Mouse (Mus musculus): ENCODE data around the gene Ndufaf8. TPM values are rescaled to one million over a fixed set of nuclear protein-coding genes. Genes with fewer than 3 reads are reported as not detected.

The Ndufaf8 gene
- polyA plus RNA-seq, 1 experiment from 2014 or later: 113 TPM

DNA sequence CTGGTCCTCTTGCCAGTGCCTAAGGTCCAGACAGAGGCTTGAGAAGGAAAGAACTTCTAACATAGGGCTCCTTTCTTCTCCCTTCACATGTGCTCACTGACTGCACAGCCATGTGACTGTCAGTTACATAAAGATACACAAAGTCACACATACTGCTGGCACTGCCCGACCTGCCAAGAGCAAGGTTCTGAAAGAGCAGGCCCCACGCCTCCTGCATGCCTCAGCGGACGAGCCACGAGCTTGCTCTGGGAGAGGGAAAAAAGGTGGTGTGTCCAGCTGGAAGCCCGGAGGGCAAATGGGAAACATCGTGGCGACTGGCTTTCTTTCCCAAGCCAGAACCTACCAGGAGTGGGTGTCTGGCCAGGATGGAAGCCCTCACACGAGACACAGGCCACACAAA is 9.1 kb downstream of the Ndufaf8 start:
- no peak overlapping the region for H3K9ac ChIP-seq (ENCODE audit: low read depth, low read length)
- H3K36me3 ChIP-seq (ENCODE audit: control insufficient read depth, insufficient read depth, low read length): peaks cover 10% of the 10 kb centered on the region; the same call in 1 of the 2 replicates
- H3K9me3 ChIP-seq (ENCODE audit: control insufficient read depth, low read length): no peaks in the 10 kb centered on the region
- no peaks in the 10 kb centered on the region for H3K27me3 ChIP-seq (replicated peaks; ENCODE audit: control insufficient read depth, insufficient read depth, low read length)
- H3K27ac ChIP-seq (ENCODE audit: low read length): no peak overlapping the region
- ATAC-seq: no peak
- H3K4me1 ChIP-seq (ENCODE audit: control insufficient read depth, insufficient read depth, low read length): peaks cover 3% of the 10 kb centered on the region; the same call in 1 of the 2 replicates
- WGBS: 90% methylated on average over 9 of the region's 9 CpGs
- no peak overlapping the region for H3K4me2 ChIP-seq (ENCODE audit: low read depth, low read length)
- no peak overlapping the region for H3K4me3 ChIP-seq (ENCODE audit: low read length)

GRCm38 (mm10) chr11:120109558-120110210 is 11.0 kb downstream of the Ndufaf8 start:
- no peak overlapping the region for H3K4me3 ChIP-seq (ENCODE audit: low read length)
- peaks cover 3% of the 10 kb centered on the region; the same call in 1 of the 2 replicates for H3K4me1 ChIP-seq (ENCODE audit: control insufficient read depth, insufficient read depth, low read length)
- no peak overlapping the region for H3K4me2 ChIP-seq (ENCODE audit: low read depth, low read length)
- H3K9ac ChIP-seq (ENCODE audit: low read depth, low read length): no peak overlapping the region
- no peak overlapping the region for H3K27ac ChIP-seq (ENCODE audit: low read length)
- no peaks in the 10 kb centered on the region for H3K27me3 ChIP-seq (replicated peaks; ENCODE audit: control insufficient read depth, insufficient read depth, low read length)
- ATAC-seq: peak; percentile 9; the same call in 1 of the 2 replicates
- 68% methylated on average over 14 of the region's 14 CpGs for WGBS
- peaks cover 12% of the 10 kb centered on the region; the same call in 1 of the 2 replicates for H3K36me3 ChIP-seq (ENCODE audit: control insufficient read depth, insufficient read depth, low read length)
- H3K9me3 ChIP-seq (ENCODE audit: control insufficient read depth, low read length): no peaks in the 10 kb centered on the region

DNA sequence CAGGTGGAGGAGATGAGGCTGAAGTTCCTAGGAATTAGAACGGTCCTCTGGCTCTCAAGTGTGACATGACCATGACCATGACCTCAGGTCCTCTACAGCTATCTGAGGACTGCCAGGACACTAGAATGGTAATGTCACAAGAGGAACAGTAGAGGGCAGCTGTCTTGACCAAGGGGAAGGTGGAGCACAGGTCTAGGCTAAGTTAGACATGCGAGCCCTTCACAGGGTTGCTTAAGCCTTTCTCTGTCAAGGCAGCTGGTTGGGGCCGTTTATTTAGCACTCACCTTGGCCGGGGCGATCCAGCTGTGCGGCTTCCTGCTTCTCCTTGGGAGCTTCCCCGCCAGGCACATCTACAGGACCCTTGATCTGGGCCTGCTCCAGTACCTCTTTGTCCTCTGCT is 11.8 kb downstream of the Ndufaf8 start:
- no peak overlapping the region for H3K9ac ChIP-seq (ENCODE audit: low read depth, low read length)
- peaks cover 10% of the 10 kb centered on the region; the same call in 1 of the 2 replicates for H3K36me3 ChIP-seq (ENCODE audit: control insufficient read depth, insufficient read depth, low read length)
- WGBS: 63% methylated on average over 7 of the region's 7 CpGs
- no peak overlapping the region for H3K4me3 ChIP-seq (ENCODE audit: low read length)
- no peak overlapping the region for H3K4me2 ChIP-seq (ENCODE audit: low read depth, low read length)
- no peaks in the 10 kb centered on the region for H3K9me3 ChIP-seq (ENCODE audit: control insufficient read depth, low read length)
- no peaks in the 10 kb centered on the region for H3K27me3 ChIP-seq (replicated peaks; ENCODE audit: control insufficient read depth, insufficient read depth, low read length)
- ATAC-seq: no peak
- no peak overlapping the region for H3K27ac ChIP-seq (ENCODE audit: low read length)
- H3K4me1 ChIP-seq (ENCODE audit: control insufficient read depth, insufficient read depth, low read length): peaks cover 3% of the 10 kb centered on the region; the same call in 1 of the 2 replicates

DNA sequence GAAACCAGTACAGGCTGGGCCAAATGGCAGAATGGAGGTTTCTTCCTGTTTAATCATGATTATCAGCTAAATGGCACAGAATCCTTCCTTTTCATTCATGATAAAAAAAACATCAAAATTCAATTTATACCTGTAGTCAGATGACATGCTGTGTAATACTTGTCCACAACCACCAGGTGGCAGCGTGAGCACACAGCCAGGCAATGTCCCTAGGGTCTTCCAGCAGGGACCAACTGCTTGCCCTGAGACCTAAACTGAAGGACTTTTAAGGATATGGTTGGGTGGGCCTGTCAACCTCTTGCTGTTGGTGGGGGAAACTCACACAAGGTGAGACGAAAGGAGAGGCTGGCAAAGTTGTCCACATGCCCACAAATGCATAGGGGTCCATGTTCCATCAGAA is 12.3 kb downstream of the Ndufaf8 start:
- Histone ChIP-seq H3K36me3 (ENCODE audit: control insufficient read depth, insufficient read depth, low read length) (peaks cover 10% of the 10 kb centered on the region; the same call in 1 of the 2 replicates), H3K27me3 (replicated peaks; ENCODE audit: control insufficient read depth, insufficient read depth, low read length) (no peaks in the 10 kb centered on the region), H3K4me2 (ENCODE audit: low read depth, low read length) (no peak overlapping the region), H3K9me3 (ENCODE audit: control insufficient read depth, low read length) (no peaks in the 10 kb centered on the region), H3K27ac (ENCODE audit: low read length) (no peak overlapping the region), H3K9ac (ENCODE audit: low read depth, low read length) (no peak overlapping the region), H3K4me3 (ENCODE audit: low read length) (no peak overlapping the region), H3K4me1 (ENCODE audit: control insufficient read depth, insufficient read depth, low read length) (peaks cover 3% of the 10 kb centered on the region; the same call in 1 of the 2 replicates)
- ATAC-seq: no peak
- WGBS: 9% methylated on average over 2 of the region's 2 CpGs

DNA sequence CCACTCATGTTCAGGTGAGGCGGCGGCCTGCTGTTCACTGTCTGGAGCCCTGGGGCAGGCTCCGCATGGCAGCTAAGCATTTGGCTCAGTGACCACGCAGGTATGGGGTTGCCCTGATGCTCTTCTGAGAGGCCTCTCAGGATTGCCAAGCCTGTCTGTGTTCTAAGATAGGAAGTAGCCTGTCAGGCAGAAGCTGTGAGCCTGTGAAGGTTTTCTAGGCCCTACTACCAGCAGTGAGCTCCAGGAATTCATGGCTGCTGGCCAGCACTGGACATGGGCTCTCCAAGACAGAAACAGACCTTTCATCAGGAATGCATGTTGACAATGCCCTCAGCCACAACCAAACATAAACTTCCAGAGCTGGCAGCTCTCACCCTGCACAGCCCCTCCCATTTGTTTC is 13.4 kb downstream of the Ndufaf8 start:
- Histone ChIP-seq H3K9me3 (ENCODE audit: control insufficient read depth, low read length) (no peaks in the 10 kb centered on the region), H3K4me1 (ENCODE audit: control insufficient read depth, insufficient read depth, low read length) (peaks cover 3% of the 10 kb centered on the region; the same call in 1 of the 2 replicates), H3K27ac (ENCODE audit: low read length) (no peak overlapping the region), H3K4me3 (ENCODE audit: low read length) (no peak overlapping the region), H3K9ac (ENCODE audit: low read depth, low read length) (no peak overlapping the region), H3K4me2 (ENCODE audit: low read depth, low read length) (no peak overlapping the region), H3K36me3 (ENCODE audit: control insufficient read depth, insufficient read depth, low read length) (peaks cover 10% of the 10 kb centered on the region; the same call in 1 of the 2 replicates), H3K27me3 (replicated peaks; ENCODE audit: control insufficient read depth, insufficient read depth, low read length) (no peaks in the 10 kb centered on the region)
- ATAC-seq: no peak
- WGBS: 89% methylated on average over 4 of the region's 4 CpGs

DNA sequence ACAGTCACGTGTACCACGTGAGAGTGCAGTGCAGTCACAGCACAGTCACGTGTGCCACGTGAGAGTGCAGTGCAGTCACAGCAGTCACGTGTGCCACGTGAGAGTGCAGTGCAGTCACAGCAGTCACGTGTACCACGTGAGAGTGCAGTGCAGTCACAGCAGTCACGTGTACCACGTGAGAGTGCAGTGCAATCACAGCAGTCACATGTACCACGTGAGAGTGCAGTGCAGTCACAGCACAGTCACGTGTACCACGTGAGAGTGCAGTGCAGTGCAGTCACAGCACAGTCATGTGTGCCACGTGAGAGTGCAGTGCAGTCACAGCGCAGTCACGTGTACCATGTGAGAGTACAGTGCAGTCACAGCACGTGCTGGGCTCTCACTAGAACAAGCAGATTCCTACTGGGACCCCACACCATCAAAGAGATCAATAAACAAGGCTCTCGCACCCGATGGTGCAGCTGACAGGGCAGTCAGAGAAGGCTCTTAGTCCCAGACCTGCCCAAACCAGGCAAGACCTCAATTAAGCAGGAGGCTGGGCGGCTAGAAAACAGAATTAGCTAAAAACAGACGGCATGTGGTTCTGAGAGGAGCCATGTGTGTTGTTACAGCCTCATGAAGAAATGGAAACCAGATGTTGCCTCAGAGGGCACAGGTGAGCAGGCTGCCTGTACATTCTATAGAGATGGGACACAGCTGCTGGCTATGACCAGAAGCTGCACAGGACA is 15.9 kb downstream of the Ndufaf8 start:
- ATAC-seq: no peak
- Histone ChIP-seq H3K4me1 (ENCODE audit: control insufficient read depth, insufficient read depth, low read length) (peaks cover 5% of the 10 kb centered on the region; the same call in 1 of the 2 replicates), H3K27ac (ENCODE audit: low read length) (no peak overlapping the region), H3K4me2 (ENCODE audit: low read depth, low read length) (no peak overlapping the region), H3K4me3 (ENCODE audit: low read length) (no peak overlapping the region), H3K9me3 (ENCODE audit: control insufficient read depth, low read length) (no peaks in the 10 kb centered on the region), H3K27me3 (replicated peaks; ENCODE audit: control insufficient read depth, insufficient read depth, low read length) (no peaks in the 10 kb centered on the region), H3K36me3 (ENCODE audit: control insufficient read depth, insufficient read depth, low read length) (peaks cover 22% of the 10 kb centered on the region), H3K9ac (ENCODE audit: low read depth, low read length) (no peak overlapping the region)
- 92% methylated on average over 21 of the region's 21 CpGs for WGBS

- H3K4me3 ChIP-seq (ENCODE audit: low read length): no peak overlapping the region
- H3K9ac ChIP-seq (ENCODE audit: low read depth, low read length): no peak overlapping the region
- H3K36me3 ChIP-seq (ENCODE audit: control insufficient read depth, insufficient read depth, low read length): peaks cover 22% of the 10 kb centered on the region
- H3K27ac ChIP-seq (ENCODE audit: low read length): no peak overlapping the region
- WGBS: 92% methylated on average over 2 of the region's 2 CpGs
- H3K9me3 ChIP-seq (ENCODE audit: control insufficient read depth, low read length): no peaks in the 10 kb centered on the region
- H3K27me3 ChIP-seq (replicated peaks; ENCODE audit: control insufficient read depth, insufficient read depth, low read length): no peaks in the 10 kb centered on the region
- H3K4me2 ChIP-seq (ENCODE audit: low read depth, low read length): no peak overlapping the region
- ATAC-seq: no peak
- H3K4me1 ChIP-seq (ENCODE audit: control insufficient read depth, insufficient read depth, low read length): 0 out of 2 replicates have a peak, but pooled peaks cover 7% of the 10 kb centered on the region
These were observed 18.9 kb downstream of the Ndufaf8 start for GRCm38 (mm10) chr11:120117626-120118025.

DNA sequence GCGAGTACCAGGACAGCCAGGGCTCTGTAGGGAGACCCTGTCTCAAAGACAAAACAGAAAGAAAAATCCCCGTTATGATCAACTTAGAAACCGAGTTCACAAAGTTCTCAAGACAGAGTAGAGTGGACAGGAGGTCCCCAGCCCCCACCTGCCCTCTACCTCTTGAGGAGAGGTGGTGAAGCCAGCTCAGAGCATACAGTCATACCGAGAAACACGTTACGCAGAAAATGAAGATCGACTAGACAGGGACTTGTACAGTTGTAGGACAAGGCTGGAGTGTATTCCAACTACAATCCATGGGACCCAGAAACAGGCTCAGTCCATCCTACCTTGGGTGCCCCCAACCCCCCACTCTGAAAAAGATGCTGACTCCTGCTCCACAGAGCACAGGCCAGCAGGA is 20.4 kb downstream of the Ndufaf8 start:
- H3K36me3 ChIP-seq (ENCODE audit: control insufficient read depth, insufficient read depth, low read length): peaks cover 22% of the 10 kb centered on the region
- no peaks in the 10 kb centered on the region for H3K9me3 ChIP-seq (ENCODE audit: control insufficient read depth, low read length)
- WGBS: 95% methylated on average over 7 of the region's 7 CpGs
- H3K4me3 ChIP-seq (ENCODE audit: low read length): no peak overlapping the region
- no peak for ATAC-seq
- H3K4me1 ChIP-seq (ENCODE audit: control insufficient read depth, insufficient read depth, low read length): 0 out of 2 replicates have a peak, but pooled peaks cover 7% of the 10 kb centered on the region
- H3K4me2 ChIP-seq (ENCODE audit: low read depth, low read length): no peak overlapping the region
- H3K9ac ChIP-seq (ENCODE audit: low read depth, low read length): no peak overlapping the region
- H3K27me3 ChIP-seq (replicated peaks; ENCODE audit: control insufficient read depth, insufficient read depth, low read length): no peaks in the 10 kb centered on the region
- no peak overlapping the region for H3K27ac ChIP-seq (ENCODE audit: low read length)

DNA sequence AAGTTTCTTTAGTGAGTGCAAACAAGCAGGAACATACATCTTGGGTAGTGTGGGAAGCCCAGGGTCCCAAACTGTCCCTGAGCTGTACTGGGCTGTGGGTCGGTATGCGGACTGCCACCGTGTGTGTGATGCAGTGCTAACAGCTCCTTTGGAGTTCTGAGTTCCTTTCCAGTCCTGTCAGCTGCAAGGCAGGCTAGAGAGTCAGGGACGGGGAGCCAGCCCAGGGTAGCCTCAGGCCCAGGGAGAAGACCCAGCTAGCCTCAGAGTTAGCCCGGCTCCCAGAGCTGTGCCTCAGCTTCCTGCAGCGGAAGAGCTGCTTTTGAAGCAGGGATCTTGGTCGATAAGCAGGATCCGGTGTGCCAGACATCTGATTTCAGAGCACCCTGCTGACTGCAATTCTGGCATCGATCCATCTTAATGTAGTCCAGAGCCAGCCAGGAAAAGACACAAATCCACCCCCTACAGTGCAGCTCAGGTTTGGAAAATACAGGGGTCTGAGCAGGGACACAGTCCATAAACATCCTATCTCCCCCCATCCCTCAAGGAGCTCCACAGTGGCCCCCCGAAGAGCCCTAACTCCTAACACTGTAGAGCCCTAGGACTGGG is 21.3 kb downstream of the Ndufaf8 start:
- H3K9ac ChIP-seq (ENCODE audit: low read depth, low read length): no peak overlapping the region
- no peak overlapping the region for H3K27ac ChIP-seq (ENCODE audit: low read length)
- no peaks in the 10 kb centered on the region for H3K27me3 ChIP-seq (replicated peaks; ENCODE audit: control insufficient read depth, insufficient read depth, low read length)
- ATAC-seq: no peak
- H3K9me3 ChIP-seq (ENCODE audit: control insufficient read depth, low read length): no peaks in the 10 kb centered on the region
- WGBS: 82% methylated on average over 10 of the region's 10 CpGs
- H3K4me1 ChIP-seq (ENCODE audit: control insufficient read depth, insufficient read depth, low read length): 0 out of 2 replicates have a peak, but pooled peaks cover 7% of the 10 kb centered on the region
- no peak overlapping the region for H3K4me3 ChIP-seq (ENCODE audit: low read length)
- peaks cover 18% of the 10 kb centered on the region for H3K36me3 ChIP-seq (ENCODE audit: control insufficient read depth, insufficient read depth, low read length)
- no peak overlapping the region for H3K4me2 ChIP-seq (ENCODE audit: low read depth, low read length)
